Mouse (Mus musculus) heart, postnatal 0 days (tissue): Measurements from ENCODE around the gene Ltbp1. TPM values are rescaled to one million over a fixed set of nuclear protein-coding genes. Genes with fewer than 3 reads are reported as not detected.

ENCODE experiments used
- ATAC-seq: fragments of 200-750 bp; cut with Nextera tagmentation; 2 replicates; pipeline ENCODE4 v1.8.0; 2017; ENCODE audit warnings: low read depth, moderate number of reproducible peaks, moderate library complexity; ENCODE audit not compliant: insufficient read depth
- DNase-seq: peaks from one replicate; pipeline ENCODE4 v3.0.0-alpha.2; 2016; ENCODE audit warnings: low spot score
- H3K27ac ChIP-seq: fragments of 300-500 bp; sonication (generic); 2 replicates; pipeline ENCODE4 v1.5.1; 2014; ENCODE audit warnings: low read depth, mild to moderate bottlenecking
- H3K27me3 ChIP-seq: fragments of 300-500 bp; sonication (generic); 2 replicates; pipeline ENCODE4 v1.6.1; 2014; ENCODE audit warnings: low read length, mixed read lengths; ENCODE audit not compliant: control insufficient read depth, insufficient read depth
- H3K36me3 ChIP-seq: fragments of 300-500 bp; sonication (generic); replicated peaks from 2 replicates; pipeline ENCODE4 v1.6.1; 2014; ENCODE audit warnings: low read length, mixed read lengths; ENCODE audit not compliant: control insufficient read depth, insufficient read depth
- H3K4me1 ChIP-seq: fragments of 300-500 bp; sonication (generic); 2 replicates; pipeline ENCODE4 v1.6.1; 2014; ENCODE audit warnings: antibody characterized with exemption; ENCODE audit not compliant: control insufficient read depth, insufficient read depth
- H3K4me2 ChIP-seq: fragments of 300-500 bp; sonication (generic); 2 replicates; pipeline ENCODE4 v1.6.1; 2014; ENCODE audit warnings: low read depth, mild to moderate bottlenecking, low read length, moderate library complexity
- H3K4me3 ChIP-seq: fragments of 300-500 bp; sonication (generic); 2 replicates; pipeline ENCODE4 v1.5.1; 2014; ENCODE audit warnings: low read depth, low read length
- H3K9ac ChIP-seq: fragments of 300-500 bp; sonication (generic); replicated peaks from 2 replicates; pipeline ENCODE4 v1.6.1; 2014; ENCODE audit warnings: low read depth, low read length, mixed read lengths
- H3K9me3 ChIP-seq: fragments of 300-500 bp; sonication (generic); replicated peaks from 2 replicates; pipeline ENCODE4 v1.6.1; 2016; ENCODE audit warnings: low read length; ENCODE audit not compliant: control insufficient read depth
- CTCF ChIP-seq: IDR thresholded peaks from 2 replicates; pipeline ENCODE4 v1.5.1; 2016; ENCODE audit warnings: antibody characterized with exemption, control low read depth, low read depth
- EP300 ChIP-seq: IDR thresholded peaks from 2 replicates; pipeline ENCODE4 v1.6.1; 2016; ENCODE audit warnings: antibody characterized with exemption, low read depth
- WGBS: fragments of 180-500 bp; shearing (Covaris S2); extraction: QIAGEN DNeasy Blood & Tissue Kit; methylation state at CpG from one replicate; pipeline ENCODE4 v1.1.7; 2014; 5-methylcytosine and 5-hydroxymethylcytosine counted together
- polyA plus RNA-seq: library from polyadenylated mRNA; unstranded; fragments of >200 nt; fragmentation: Nextera tagmentation; extraction: Ambion mirVana; gene quantifications from 2 replicates; pipeline ENCODE4 v1.2.1, GENCODE M21; 2015
- total RNA-seq: library from RNA; depleted of rRNA; stranded (reverse); fragments of >200 nt; gene quantifications from 2 replicates; pipeline ENCODE4 v1.2.3, GENCODE M21; 2014; ENCODE audit warnings: low replicate concordance

Ltbp1 gene
- total and polyA plus RNA-seq, 2 experiments from 2014 or later = 11.8 to 43.0 TPM

DNA sequence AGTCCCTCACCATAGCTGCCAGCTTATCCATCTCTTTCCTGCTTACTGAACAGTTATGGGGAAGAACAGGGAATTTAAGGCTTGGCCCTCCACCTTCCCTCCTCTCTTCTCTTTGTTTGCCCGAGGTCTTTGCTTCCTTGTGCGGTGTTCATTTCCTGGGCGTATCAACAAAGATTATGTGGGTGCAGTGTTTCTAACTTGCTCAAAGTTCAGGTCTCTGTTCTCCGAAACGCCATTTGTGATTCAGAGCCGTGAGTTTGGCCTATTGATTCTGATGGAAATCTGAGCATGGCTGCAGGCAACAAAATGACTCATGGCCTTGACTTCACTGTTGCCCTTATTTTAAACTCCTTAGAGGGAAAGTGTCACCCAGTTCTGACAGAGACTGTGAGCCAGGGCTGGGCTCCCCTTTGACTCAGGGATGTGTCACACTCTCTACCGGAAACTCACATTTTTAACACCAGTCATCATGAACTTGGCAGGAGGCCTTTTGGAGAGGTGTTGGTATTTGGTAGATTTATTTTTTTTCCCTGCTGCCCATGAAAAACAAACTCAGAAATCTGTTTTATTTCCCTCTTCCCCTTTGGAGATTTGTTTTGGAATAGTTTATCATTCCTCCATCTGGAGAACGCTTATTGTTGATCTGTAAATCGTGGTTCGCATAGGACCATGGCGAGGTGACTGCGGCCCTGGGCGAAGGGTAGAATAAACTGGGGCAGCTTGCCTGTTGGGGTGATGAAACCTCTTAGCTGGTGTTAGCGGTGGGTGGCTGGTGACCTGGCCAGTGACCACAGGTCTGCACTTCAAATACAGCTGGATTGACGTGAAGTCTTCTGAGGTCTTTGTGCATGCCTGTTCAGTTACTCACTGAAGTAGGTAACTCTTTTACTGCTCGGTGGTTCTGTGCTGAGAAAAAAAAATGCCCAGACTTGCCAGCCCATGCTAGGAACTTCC is 105.2 kb downstream of the Ltbp1 start:
- no peaks in the 10 kb centered on the region for H3K27me3 ChIP-seq
- no peak overlapping the region for H3K27ac ChIP-seq
- no peaks in the 10 kb centered on the region for H3K4me1 ChIP-seq
- ATAC-seq (no peak), DNase-seq (no peak)
- H3K36me3 ChIP-seq = no peaks in the 10 kb centered on the region
- no peak for TF ChIP-seq CTCF
- TF ChIP-seq EP300 = no peak
- H3K9ac ChIP-seq = no peak overlapping the region
- no peaks in the 10 kb centered on the region for H3K9me3 ChIP-seq
- no peak overlapping the region for H3K4me3 ChIP-seq
- H3K4me2 ChIP-seq = no peak overlapping the region
- WGBS = 82% methylated on average over 16 of the region's 16 CpGs

DNA sequence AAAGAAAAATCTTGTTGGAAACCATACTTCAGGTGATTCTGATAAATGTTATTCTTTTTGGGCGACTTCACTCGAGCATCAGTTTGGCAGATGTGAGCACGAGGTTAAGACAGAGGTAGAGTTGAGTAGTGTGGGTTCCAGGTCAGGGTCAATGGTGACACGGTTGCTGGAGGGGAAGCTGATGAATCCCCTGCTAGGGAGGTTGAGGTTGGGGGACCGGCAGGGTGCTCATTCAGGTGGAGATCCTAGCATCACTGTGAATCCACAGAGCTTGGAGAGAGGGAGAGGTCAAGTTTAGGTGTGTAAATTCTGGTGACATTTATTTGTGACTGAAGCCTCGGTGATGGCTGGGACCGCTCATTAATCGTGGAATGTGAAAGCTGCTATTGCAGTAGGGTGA is 110.2 kb downstream of the Ltbp1 start:
- Histone ChIP-seq H3K27me3 (no peaks in the 10 kb centered on the region), H3K4me1 (no peaks in the 10 kb centered on the region), H3K36me3 (no peaks in the 10 kb centered on the region), H3K4me3 (no peak overlapping the region), H3K9ac (no peak overlapping the region), H3K9me3 (no peaks in the 10 kb centered on the region), H3K27ac (no peak overlapping the region), H3K4me2 (no peak overlapping the region)
- ATAC-seq (no peak), DNase-seq (no peak)
- 83% methylated on average over 8 of the region's 8 CpGs for WGBS
- TF ChIP-seq EP300 (no peak), CTCF (no peak)

DNA sequence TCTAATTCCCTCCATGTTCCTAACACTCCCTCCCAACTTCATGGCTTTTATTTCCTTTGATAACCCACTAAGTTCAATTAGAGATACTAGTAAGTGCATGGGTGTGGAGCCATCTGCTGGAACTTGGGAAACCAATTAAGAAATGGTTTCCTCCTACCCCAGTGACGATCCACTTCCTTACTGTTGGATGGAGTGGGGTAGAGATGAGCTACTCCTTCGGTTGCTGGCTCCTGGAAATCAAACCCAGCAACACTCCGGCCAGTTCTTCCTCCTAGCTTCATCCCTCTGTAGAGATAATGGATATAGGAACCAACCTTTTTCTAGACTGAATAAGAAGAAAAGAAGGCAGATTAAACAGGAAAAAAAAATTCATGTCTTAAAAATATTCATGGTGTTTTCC is 113.5 kb downstream of the Ltbp1 start:
- TF ChIP-seq EP300 = no peak
- TF ChIP-seq CTCF = no peak
- Histone ChIP-seq H3K9me3 (no peaks in the 10 kb centered on the region), H3K4me1 (no peaks in the 10 kb centered on the region), H3K4me2 (no peak overlapping the region), H3K27me3 (no peaks in the 10 kb centered on the region), H3K4me3 (no peak overlapping the region), H3K36me3 (no peaks in the 10 kb centered on the region), H3K9ac (no peak overlapping the region), H3K27ac (no peak overlapping the region)
- ATAC-seq = no peak
- 73% methylated on average over 3 of the region's 3 CpGs for WGBS
- no peak for DNase-seq

DNA sequence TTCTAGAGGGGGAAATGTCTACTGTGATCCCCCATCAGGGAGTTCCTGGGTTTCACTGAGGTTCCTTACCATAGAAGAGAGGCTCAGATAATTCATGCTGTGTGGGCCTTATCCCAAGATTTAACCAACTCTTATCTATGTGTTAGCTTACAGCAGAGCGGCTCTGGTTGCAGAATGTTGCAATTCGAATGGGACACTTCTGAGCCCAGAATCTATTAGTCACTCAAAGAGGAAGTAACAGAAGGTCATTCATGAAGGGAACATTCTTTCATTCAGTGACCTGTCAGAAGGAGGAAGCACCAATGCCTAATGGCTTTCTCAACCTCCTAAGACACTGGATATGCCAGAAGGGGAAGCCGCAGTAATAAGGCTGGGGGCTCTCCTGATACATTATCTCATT is 114.1 kb downstream of the Ltbp1 start:
- Histone ChIP-seq H3K27ac (no peak overlapping the region), H3K9ac (no peak overlapping the region), H3K4me1 (no peaks in the 10 kb centered on the region), H3K4me2 (no peak overlapping the region), H3K36me3 (no peaks in the 10 kb centered on the region), H3K4me3 (no peak overlapping the region), H3K27me3 (no peaks in the 10 kb centered on the region), H3K9me3 (no peaks in the 10 kb centered on the region)
- ATAC-seq (no peak), DNase-seq (peak; percentile 19)
- WGBS = 46% methylated on average over 3 of the region's 3 CpGs
- TF ChIP-seq CTCF = no peak
- TF ChIP-seq EP300 = no peak

DNA sequence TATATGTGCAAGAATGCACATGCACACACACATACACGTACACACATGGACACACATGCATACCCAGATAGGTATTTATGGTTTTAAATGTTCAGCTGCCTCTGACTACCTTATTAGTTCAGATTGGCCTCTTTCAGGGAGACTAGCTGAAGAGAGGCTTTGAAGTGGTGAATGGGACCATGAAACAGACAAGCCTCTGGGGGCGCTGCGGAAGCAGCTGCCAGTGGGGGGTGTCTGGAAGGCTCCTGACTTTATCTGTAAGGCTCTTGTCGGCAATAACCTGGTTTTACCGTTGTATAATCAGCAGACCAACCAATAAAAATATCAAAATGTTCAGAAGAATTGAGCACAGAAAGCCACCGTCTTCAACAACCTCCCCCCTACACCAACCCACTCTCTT is 114.7 kb downstream of the Ltbp1 start:
- no peak for TF ChIP-seq CTCF
- TF ChIP-seq EP300 = no peak
- Histone ChIP-seq H3K4me1 (no peaks in the 10 kb centered on the region), H3K9me3 (no peaks in the 10 kb centered on the region), H3K4me2 (no peak overlapping the region), H3K9ac (no peak overlapping the region), H3K27me3 (no peaks in the 10 kb centered on the region), H3K4me3 (no peak overlapping the region), H3K36me3 (no peaks in the 10 kb centered on the region), H3K27ac (no peak overlapping the region)
- WGBS = 71% methylated on average over 6 of the region's 6 CpGs
- DNase-seq (no peak), ATAC-seq (no peak)
